In the genomic region with DNA sequence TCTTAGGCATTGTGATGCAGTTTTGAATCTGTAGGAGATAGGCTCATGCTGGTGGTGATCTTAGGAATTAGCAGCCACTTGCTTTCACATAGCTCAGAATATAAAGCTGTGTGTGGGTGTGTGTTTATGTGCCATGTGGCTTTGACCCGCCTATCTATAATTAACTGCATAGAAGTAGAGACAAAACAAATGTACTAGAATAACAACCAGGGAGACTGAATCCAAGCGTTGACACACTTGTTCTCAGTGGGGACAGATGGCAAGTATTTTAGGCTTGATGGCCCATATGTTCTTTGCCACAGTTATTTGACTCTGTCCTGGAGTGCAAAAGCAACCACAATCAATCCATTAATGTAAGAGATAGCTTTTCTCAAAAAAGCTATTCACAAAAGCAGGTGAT, we compare ENCODE assay signal across 13 mouse cellular contexts.
DNase-seq lines count a peak whose midpoint lies in the region; TF ChIP-seq lines count a peak whose summit lies in the region.
"Had no signal": no experiment of that assay in that cellular context is flagged by ENCODE, and none has a peak within 500 bp of the region (broad histone marks: within the 10 kb centered on the region; RNA-seq: fewer than 3 reads in every experiment).

No protein-coding gene starts in this region.

- no peak overlapping the region for H3K4me3 ChIP-seq in layer of hippocampus, adult 2 months
- H3K4me3 ChIP-seq: limb, embryonic 12.5 days had no signal

- H3K27ac ChIP-seq in layer of hippocampus, adult 2 months = no peak overlapping the region
- H3K27ac ChIP-seq: limb, embryonic 12.5 days had no signal

- peak; percentile 22 for TF ChIP-seq CTCF in layer of hippocampus, adult 2 months (conservative IDR thresholded peaks at IDR 0.05)

- DNase-seq in frontal cortex, adult 2 months (ENCODE audit: extremely low spot score in 1 of 2, low spot score in 1 of 2) = peak; percentile 44 to 57
- DNase-seq in frontal cortex, postnatal 10 days (ENCODE audit: low spot score in 2 of 2) = no peak
- peak; percentile 22 to 39 for DNase-seq in right cerebral cortex, postnatal 10 days (ENCODE audit: low spot score in 2 of 2)
- no peak for DNase-seq in right cerebral cortex, postnatal 25 days
- peak; percentile 48 to 60 for DNase-seq in layer of hippocampus, adult 2 months (ENCODE audit: low spot score in 2 of 2)
- no peak for DNase-seq in B cell, adult 2 months
- no peak for DNase-seq in kidney, postnatal 36 days
- no peak for DNase-seq in thymus, postnatal 0 days (ENCODE audit: low spot score)
- DNase-seq: adrenal gland, adult 8-10 months; kidney, adult 11 months; lung, adult 2 months; thymus, adult 18-20 months had no signal

Comparison
In these comparisons a context has a peak if more than half of its experiments do, and no peak if none do; other contexts are left out.
1. DNase-seq: peak in frontal cortex, adult 2 months (2 of 2), right cerebral cortex, postnatal 10 days (2 of 2) and layer of hippocampus, adult 2 months (2 of 2); none in frontal cortex, postnatal 10 days (0 of 2), right cerebral cortex, postnatal 25 days (single experiment), B cell, adult 2 months (0 of 2), kidney, postnatal 36 days (0 of 2) and thymus, postnatal 0 days (single experiment).